Mouse (Mus musculus) stomach, embryonic 16.5 days (tissue): ENCODE results near the gene Atp6v1a. TPM values are rescaled to one million over a fixed set of nuclear protein-coding genes. Genes with fewer than 3 reads are reported as not detected.

Experiments
- ATAC-seq: fragments of 200-750 bp; cut with Nextera tagmentation; 2 replicates; pipeline ENCODE4 v1.8.0; 2017; ENCODE audit warnings: moderate number of reproducible peaks, moderate TSS enrichment; ENCODE audit not compliant: insufficient read depth, low FRiP score
- H3K27ac ChIP-seq: fragments of 300-500 bp; sonication (generic); 2 replicates; pipeline ENCODE4 v1.5.1; 2014; ENCODE audit warnings: low read length
- H3K27me3 ChIP-seq: fragments of 300-500 bp; sonication (generic); 2 replicates; pipeline ENCODE4 v1.6.1; 2014; ENCODE audit warnings: low read length, control low read depth, mixed read lengths; ENCODE audit not compliant: control insufficient read depth, insufficient read depth
- H3K36me3 ChIP-seq: fragments of 300-500 bp; sonication (generic); 2 replicates; pipeline ENCODE4 v1.6.1; 2014; ENCODE audit warnings: low read length; ENCODE audit not compliant: control insufficient read depth, insufficient read depth
- H3K4me1 ChIP-seq: fragments of 300-500 bp; sonication (generic); 2 replicates; pipeline ENCODE4 v1.6.1; 2014; ENCODE audit warnings: low read length, control low read depth, mixed read lengths; ENCODE audit not compliant: control insufficient read depth, insufficient read depth
- H3K4me2 ChIP-seq: fragments of 300-500 bp; sonication (generic); 2 replicates; pipeline ENCODE4 v1.6.1; 2014; ENCODE audit warnings: low read depth, low read length, mixed read lengths
- H3K4me3 ChIP-seq: fragments of 300-500 bp; sonication (generic); replicated peaks from 2 replicates; pipeline ENCODE4 v1.5.1; 2014; ENCODE audit warnings: mild to moderate bottlenecking, low read length
- H3K9ac ChIP-seq: fragments of 300-500 bp; sonication (generic); 2 replicates; pipeline ENCODE4 v1.6.1; 2014; ENCODE audit warnings: low read length
- H3K9me3 ChIP-seq: fragments of 300-500 bp; sonication (generic); replicated peaks from 2 replicates; pipeline ENCODE4 v1.6.1; 2016; ENCODE audit warnings: low read length, control low read depth; ENCODE audit not compliant: control insufficient read depth
- WGBS: fragments of 180-500 bp; shearing (Covaris S2); extraction: QIAGEN DNeasy Blood & Tissue Kit; methylation state at CpG from one replicate; pipeline ENCODE4 v1.1.7; 2014; 5-methylcytosine and 5-hydroxymethylcytosine counted together
- polyA plus RNA-seq: library from polyadenylated mRNA; unstranded; fragments of >200 nt; fragmentation: Nextera tagmentation; extraction: Ambion mirVana; gene quantifications from 2 replicates; pipeline ENCODE4 v1.2.1, GENCODE M21; 2015

Gene Atp6v1a
- polyA plus RNA-seq, 1 experiment from 2014 or later, result 67.7 TPM

DNA sequence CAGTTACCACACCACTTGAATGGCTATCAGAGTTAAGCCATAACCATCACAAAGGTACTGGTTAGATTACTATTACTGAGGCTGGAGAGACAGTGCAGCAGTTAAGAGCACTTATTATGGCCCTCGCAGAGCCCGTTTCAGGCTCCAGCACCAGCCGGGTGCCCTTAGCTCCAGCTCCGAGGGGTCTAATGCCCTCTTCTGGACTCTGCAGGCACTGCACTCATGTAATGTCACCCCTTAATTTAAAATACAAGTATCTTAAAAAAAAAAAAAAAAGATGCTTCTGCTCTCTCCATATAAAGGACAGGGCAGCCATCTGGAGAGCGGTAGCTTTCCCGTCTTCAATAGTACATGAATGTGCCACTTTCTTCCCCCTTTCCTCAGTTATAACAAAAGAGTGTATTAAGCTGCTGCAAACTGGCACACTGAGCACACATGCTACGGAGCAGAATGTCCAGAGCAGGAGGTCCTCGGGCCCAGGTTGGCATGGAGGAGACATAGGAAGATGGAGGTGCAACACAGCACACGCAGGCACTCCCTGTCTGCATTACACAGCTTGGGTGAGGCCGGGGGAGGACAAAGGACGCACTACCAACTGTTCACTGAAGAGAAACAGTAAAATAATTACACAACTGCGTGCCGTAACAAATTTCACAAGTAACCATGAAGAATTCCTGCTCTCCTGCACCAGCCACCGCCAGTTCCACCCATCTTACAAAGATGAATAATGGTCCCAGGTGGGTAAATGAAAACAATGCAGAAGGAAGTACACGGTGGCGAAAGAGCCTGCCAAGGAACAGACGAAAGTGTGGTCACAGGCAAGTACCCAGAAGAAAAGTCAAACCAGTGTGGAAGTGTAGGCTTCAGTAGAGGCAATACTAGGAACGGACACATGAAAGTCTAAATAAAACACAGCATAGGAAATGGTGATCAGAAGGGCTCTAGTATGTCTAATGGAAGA is 35.4 kb downstream of the Atp6v1a start:
- no peak for ATAC-seq
- H3K9me3 ChIP-seq, result no peaks in the 10 kb centered on the region
- no peak overlapping the region for H3K9ac ChIP-seq
- H3K27ac ChIP-seq, result no peak overlapping the region
- peaks cover 46% of the 10 kb centered on the region; the same call in 1 of the 2 replicates for H3K36me3 ChIP-seq
- H3K4me1 ChIP-seq, result no peaks in the 10 kb centered on the region; the same call in 1 of the 2 replicates
- H3K27me3 ChIP-seq, result no peaks in the 10 kb centered on the region
- H3K4me3 ChIP-seq, result no peak overlapping the region
- H3K4me2 ChIP-seq, result no peak overlapping the region
- 88% methylated on average over 18 of the region's 18 CpGs for WGBS

DNA sequence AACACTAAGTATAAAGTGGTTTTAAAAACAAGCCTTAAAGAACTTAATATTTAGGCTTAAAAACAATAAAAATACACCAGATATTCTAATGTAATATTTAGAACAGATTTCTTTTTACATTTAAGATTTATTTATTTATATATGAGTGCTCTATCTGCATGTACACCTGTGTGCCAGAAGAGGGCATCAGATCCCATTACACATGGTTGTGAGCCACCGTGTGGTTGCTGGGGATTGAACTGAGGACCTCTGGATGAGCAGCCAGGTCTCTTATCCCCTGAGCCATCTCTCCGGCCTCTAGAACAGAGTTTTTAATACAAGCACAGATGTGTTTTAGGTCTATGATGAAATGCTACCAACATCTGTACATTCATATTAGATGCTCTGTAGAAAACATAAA is 36.6 kb downstream of the Atp6v1a start:
- Histone ChIP-seq H3K4me2 (no peak overlapping the region), H3K4me3 (no peak overlapping the region), H3K36me3 (peaks cover 57% of the 10 kb centered on the region), H3K9me3 (no peaks in the 10 kb centered on the region), H3K27me3 (no peaks in the 10 kb centered on the region), H3K9ac (no peak overlapping the region), H3K27ac (no peak overlapping the region), H3K4me1 (no peaks in the 10 kb centered on the region)
- no peak for ATAC-seq
- WGBS, result 96% methylated on average over 2 of the region's 2 CpGs

DNA sequence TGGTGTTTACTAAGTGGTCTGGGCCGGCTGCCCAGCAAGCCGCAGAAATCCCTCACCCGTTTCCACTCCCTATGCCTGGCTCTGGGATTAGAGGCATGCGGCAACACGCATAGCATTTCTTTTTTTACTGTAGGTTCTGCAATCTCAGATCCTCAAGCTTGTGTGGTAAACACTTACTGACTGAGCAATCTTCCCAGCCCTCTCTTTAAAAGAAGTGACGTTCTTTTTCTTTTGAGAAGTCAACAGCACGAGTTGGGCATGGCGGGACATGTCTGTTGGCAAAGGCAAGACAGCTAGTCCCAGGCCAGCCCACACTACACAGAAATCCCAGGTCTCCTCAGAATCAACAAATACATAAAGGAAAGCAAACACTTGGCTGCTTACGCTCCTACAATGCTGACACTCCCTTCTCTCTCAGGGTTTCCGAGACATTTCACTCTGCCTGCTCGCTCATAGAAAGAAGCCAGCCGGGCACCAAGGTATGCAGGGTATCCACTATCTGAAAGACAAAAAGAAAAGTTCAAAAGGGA is 38.3 kb downstream of the Atp6v1a start:
- Histone ChIP-seq H3K36me3 (peaks cover 57% of the 10 kb centered on the region), H3K27me3 (no peaks in the 10 kb centered on the region), H3K27ac (0 out of 2 replicates have a peak overlapping the region, but pooled peaks have one; percentile 17), H3K4me3 (no peak overlapping the region), H3K4me2 (no peak overlapping the region), H3K9ac (no peak overlapping the region), H3K4me1 (no peaks in the 10 kb centered on the region), H3K9me3 (no peaks in the 10 kb centered on the region)
- peak; percentile 7; the same call in 1 of the 2 replicates for ATAC-seq
- 81% methylated on average over 12 of the region's 12 CpGs for WGBS

DNA sequence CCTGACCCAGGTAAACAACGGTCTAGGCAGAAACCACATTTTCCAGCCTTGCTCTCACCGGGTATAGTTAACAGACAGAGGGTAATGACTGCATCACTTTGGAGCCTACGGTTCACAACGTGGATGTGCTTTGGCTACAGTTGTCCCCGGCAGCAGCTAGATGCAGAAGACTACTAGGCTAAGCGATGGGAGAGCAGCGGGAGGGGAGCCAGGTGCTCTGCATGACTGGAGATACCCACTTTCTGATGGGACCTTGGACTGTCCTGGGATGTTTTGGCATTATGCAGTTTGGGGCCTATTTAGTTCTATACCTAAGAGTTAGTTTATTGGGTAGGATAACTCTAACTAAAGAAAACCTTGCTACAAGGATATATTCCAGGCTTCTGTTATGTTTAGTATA is 40.1 kb downstream of the Atp6v1a start:
- no peak for ATAC-seq
- no peaks in the 10 kb centered on the region for H3K9me3 ChIP-seq
- no peaks in the 10 kb centered on the region for H3K27me3 ChIP-seq
- peaks cover 54% of the 10 kb centered on the region for H3K36me3 ChIP-seq
- no peak overlapping the region for H3K4me2 ChIP-seq
- no peak overlapping the region for H3K4me3 ChIP-seq
- 95% methylated on average over 7 of the region's 7 CpGs for WGBS
- no peaks in the 10 kb centered on the region for H3K4me1 ChIP-seq
- no peak overlapping the region for H3K9ac ChIP-seq
- no peak overlapping the region for H3K27ac ChIP-seq

DNA sequence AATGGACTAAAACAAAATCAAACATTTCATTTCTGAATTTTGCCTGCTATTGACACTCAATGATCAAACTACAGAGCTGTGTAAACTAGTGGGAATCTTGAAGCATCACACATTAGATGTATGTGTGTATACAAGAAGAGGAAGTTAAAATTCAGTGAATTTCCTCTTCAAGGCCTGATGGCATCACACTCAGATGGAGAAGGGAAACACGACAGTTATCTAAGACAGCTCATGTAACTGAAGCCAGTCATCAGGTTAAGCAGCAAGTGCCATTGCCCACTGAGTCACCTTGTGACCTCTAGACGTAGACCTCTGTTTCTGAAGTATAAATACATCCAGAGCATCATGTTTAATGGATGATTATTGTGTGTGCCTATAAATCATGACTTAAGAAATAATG is 51.9 kb downstream of the Atp6v1a start:
- ATAC-seq, result no peak
- H3K36me3 ChIP-seq, result peaks cover 8% of the 10 kb centered on the region
- H3K4me2 ChIP-seq, result no peak overlapping the region
- H3K27ac ChIP-seq, result no peak overlapping the region
- H3K4me1 ChIP-seq, result no peaks in the 10 kb centered on the region
- WGBS, result 58% methylated on average over 2 of the region's 2 CpGs
- no peak overlapping the region for H3K9ac ChIP-seq
- H3K4me3 ChIP-seq, result no peak overlapping the region
- no peaks in the 10 kb centered on the region for H3K27me3 ChIP-seq
- no peaks in the 10 kb centered on the region; the same call in 1 of the 2 replicates for H3K9me3 ChIP-seq

DNA sequence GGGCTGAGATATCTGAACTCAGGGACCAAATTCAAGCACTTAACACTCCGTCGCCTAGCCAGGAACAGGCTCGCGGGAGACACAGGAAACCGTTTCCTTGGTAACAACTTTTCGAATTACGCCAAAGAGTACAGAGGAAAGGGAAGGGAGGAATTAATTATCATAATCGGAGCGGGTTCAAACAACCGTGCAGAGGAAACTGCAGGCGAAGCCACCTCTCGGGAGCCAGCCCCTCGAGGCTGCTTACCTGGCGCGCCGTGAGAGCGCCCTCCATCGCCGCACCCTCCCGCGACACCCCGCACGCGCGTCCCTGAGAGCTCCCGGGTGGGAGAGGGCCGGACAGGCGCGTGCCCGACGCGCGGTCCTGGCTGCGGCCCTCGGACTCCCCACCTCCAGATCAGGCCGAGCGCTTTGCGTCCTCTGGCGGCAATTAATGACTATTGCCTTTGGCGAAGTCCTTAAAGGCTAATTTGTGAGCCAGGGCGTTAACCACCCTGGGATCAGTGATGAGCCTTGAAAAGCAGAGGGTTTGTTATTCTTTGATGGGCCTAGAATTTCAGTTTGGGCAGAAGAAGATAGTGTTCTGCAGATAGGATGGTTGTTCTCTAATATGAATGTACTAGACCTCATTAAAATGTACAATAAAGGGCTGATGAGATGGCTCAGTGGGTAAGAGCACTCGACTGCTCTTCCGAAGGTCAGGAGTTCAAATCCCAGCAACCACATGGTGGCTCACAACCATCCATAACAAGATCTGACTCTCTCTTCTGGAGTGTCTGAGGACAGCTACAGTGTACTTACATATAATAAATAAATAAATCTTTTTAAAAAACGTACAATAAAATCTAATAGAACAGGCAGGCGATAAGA is 76.2 kb downstream of the Atp6v1a start, which contains the start of gene Gramd1c:
Gene Gramd1c, minus strand, starts transcription at position 321 of the 870 bp plus-strand sequence.
- Histone ChIP-seq H3K36me3 (no peaks in the 10 kb centered on the region), H3K4me1 (no peaks in the 10 kb centered on the region), H3K27ac (peak within 1 kb of the TSS; percentile 52), H3K9me3 (no peaks in the 10 kb centered on the region), H3K4me3 (peak within 1 kb of the TSS; percentile 72), H3K27me3 (no peaks in the 10 kb centered on the region), H3K9ac (peak within 1 kb of the TSS; percentile 81), H3K4me2 (peak within 1 kb of the TSS; percentile 67)
- WGBS, result 6% methylated on average over 45 of the region's 45 CpGs
- peak; percentile 90 for ATAC-seq

DNA sequence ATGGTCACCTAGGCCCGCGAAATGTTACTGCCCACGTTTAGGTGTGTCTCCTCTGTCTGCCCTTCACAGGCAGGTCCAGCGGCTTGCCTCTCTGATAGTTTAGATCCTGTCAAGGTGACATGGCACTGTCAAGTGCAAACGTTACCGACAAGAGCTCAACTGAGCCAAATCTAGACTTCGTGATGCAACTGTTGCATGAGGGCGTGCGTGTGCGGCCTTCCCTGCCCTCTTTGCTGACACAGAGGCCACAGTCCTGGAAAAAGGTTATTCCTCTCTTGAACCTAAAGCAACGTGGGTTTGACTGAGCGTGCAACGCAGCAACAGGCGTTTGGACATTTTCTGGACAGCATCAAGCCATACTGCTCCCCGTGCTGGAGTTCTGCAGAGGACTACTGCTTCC is 78.2 kb downstream of the Atp6v1a start:
- H3K27ac ChIP-seq, result no peak overlapping the region

DNA sequence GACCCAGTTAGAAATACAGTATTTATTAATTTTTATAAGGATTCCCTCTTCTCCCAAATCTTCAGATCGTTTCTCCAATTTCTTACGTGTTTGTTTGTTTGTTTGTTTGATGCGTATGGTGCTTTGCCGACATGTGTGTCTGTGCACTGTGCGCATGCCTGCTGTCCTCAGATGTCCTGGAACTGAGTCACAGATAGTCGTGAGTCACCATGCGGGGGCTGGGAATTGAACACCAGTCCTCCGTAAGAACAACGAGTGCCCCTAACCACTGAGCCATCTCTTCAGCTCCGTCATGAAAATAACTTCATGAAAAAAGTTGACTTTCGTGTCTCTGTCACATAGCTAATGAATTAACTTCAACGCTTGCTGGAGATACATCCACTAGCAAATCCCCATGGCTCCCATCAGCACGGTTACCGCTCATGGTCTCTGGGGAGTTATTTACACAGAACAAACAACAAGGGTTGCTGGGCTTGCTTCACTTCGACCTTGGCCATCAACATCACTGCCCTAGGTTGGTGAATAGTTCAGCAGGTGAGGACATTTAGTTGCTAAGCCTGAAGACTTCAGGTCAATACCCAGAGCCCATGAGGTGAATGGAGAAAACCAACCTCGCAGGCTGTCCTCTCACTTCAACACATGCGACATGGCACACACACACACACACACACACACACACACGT is 78.8 kb downstream of the Atp6v1a start:
- H3K27me3 ChIP-seq, result no peaks in the 10 kb centered on the region
- H3K4me3 ChIP-seq, result no peak overlapping the region
- no peak for ATAC-seq
- H3K9me3 ChIP-seq, result no peaks in the 10 kb centered on the region
- no peak overlapping the region for H3K27ac ChIP-seq
- no peaks in the 10 kb centered on the region for H3K4me1 ChIP-seq
- no peak overlapping the region for H3K9ac ChIP-seq
- H3K36me3 ChIP-seq, result no peaks in the 10 kb centered on the region
- 92% methylated on average over 18 of the region's 18 CpGs for WGBS
- H3K4me2 ChIP-seq, result no peak overlapping the region

More for the DNA sequence above, 78.2 kb downstream of the Atp6v1a start:
- H3K27me3 ChIP-seq, result no peaks in the 10 kb centered on the region
- no peak for ATAC-seq
- H3K9me3 ChIP-seq, result no peaks in the 10 kb centered on the region
- 92% methylated on average over 15 of the region's 15 CpGs for WGBS
- H3K4me3 ChIP-seq, result no peak overlapping the region
- H3K4me2 ChIP-seq, result no peak overlapping the region
- no peaks in the 10 kb centered on the region for H3K36me3 ChIP-seq
- H3K4me1 ChIP-seq, result no peaks in the 10 kb centered on the region
- no peak overlapping the region for H3K9ac ChIP-seq
